Mouse (Mus musculus) adrenal gland (tissue): ENCODE data around the gene Lgr5.

Experiments used
- intact Hi-C: fragments of 180-260 bp; cut with DNase I; formaldehyde crosslinking; loops from one replicate; pipeline ENCODE4 v1.15.1; 2025

Gene Lgr5

GRCm38 (mm10) chr10:115515503-115515902 lies 72.1 kb downstream of the Lgr5 start:
- intact Hi-C loops: no loop called here

- intact Hi-C loops: no loop called here
These were observed 76.6 kb downstream of the Lgr5 start for GRCm38 (mm10) chr10:115510959-115511358.

- intact Hi-C loops: no loop called here
These were observed 81.8 kb downstream of the Lgr5 start for GRCm38 (mm10) chr10:115505631-115506239.

GRCm38 (mm10) chr10:115505155-115505554 lies 82.4 kb downstream of the Lgr5 start:
- intact Hi-C loops: no loop called here

GRCm38 (mm10) chr10:115493778-115494141 lies 93.8 kb downstream of the Lgr5 start:
- intact Hi-C loops: no loop called here

- intact Hi-C loops: no loop called here
These were observed 94.4 kb downstream of the Lgr5 start for GRCm38 (mm10) chr10:115492956-115493777.

GRCm38 (mm10) chr10:115491803-115492510 lies 95.6 kb downstream of the Lgr5 start:
- intact Hi-C loops: no loop called here

GRCm38 (mm10) chr10:115485602-115486001 lies 102.0 kb downstream of the Lgr5 start:
- intact Hi-C loops: no loop called here

- intact Hi-C loops: no loop called here
These were observed 102.9 kb downstream of the Lgr5 start for GRCm38 (mm10) chr10:115484660-115485059.

GRCm38 (mm10) chr10:115478441-115479141 lies 109.0 kb downstream of the Lgr5 start:
- intact Hi-C loops: no loop called here

GRCm38 (mm10) chr10:115476506-115476905 lies 111.1 kb downstream of the Lgr5 start:
- intact Hi-C loops: no loop called here

GRCm38 (mm10) chr10:115475000-115475550 lies 112.5 kb downstream of the Lgr5 start:
- intact Hi-C loops: no loop called here

- intact Hi-C loops: no loop called here
These were observed 114.2 kb downstream of the Lgr5 start for GRCm38 (mm10) chr10:115473213-115473961.

- intact Hi-C loops: no loop called here
These were observed 116.8 kb downstream of the Lgr5 start for GRCm38 (mm10) chr10:115470621-115471334.

GRCm38 (mm10) chr10:115469040-115469439 lies 118.5 kb downstream of the Lgr5 start:
- intact Hi-C loops: loop anchor here (10.0 kb wide), 1 partner anchor 116 kb away; the partner anchor contains the start of gene Lgr5

- intact Hi-C loops: loop anchor here (10.0 kb wide), 1 partner anchor 116 kb away; the partner anchor contains the start of gene Lgr5
These were observed 118.9 kb downstream of the Lgr5 start for GRCm38 (mm10) chr10:115468632-115469031.

- intact Hi-C loops: loop anchor here (10.0 kb wide), 1 partner anchor 117 kb away; the partner anchor contains the start of gene Lgr5
These were observed 119.6 kb downstream of the Lgr5 start for GRCm38 (mm10) chr10:115467985-115468384.

GRCm38 (mm10) chr10:115465778-115466177 lies 121.8 kb downstream of the Lgr5 start:
- intact Hi-C loops: loop anchor here (10.0 kb wide), 1 partner anchor 119 kb away; the partner anchor contains the start of gene Lgr5

- intact Hi-C loops: loop anchor here (10.0 kb wide), 1 partner anchor 120 kb away; the partner anchor contains the start of gene Lgr5
These were observed 122.5 kb downstream of the Lgr5 start for GRCm38 (mm10) chr10:115465072-115465471.
